Mouse (Mus musculus): ENCODE data around the gene Acsm5. TPM values are rescaled to one million over a fixed set of nuclear protein-coding genes. Genes with fewer than 3 reads are reported as not detected.
"Not testable (repeated sequence)": the region's sequence is repeated elsewhere in the genome, so short reads cannot be mapped to it uniquely, and the experiment has no call there.

The Acsm5 gene
- total RNA-seq, 2 experiments from 2014 or later, result 3.7 to 4.3 TPM

DNA sequence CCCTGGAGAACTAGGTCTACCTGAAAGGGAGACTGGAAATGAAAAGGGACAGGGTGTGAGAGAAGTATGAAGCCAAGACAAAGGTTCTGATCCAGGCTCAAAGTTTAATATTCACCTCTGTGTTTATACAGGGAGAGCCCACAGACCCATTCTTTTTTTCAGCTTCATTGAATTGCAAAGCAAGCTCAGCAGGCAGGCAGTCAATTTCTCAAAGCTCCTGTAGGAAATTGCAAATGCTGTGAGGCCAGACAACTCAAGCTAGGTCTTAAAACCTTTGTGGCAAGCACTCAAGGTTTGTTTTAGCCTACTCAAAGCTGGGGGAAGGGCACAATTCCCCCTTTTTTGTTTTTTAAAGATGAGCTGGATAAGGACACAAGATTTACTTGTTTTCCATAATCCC, 26.3 kb downstream of the Acsm5 start:
- no peak for DNase-seq

DNA sequence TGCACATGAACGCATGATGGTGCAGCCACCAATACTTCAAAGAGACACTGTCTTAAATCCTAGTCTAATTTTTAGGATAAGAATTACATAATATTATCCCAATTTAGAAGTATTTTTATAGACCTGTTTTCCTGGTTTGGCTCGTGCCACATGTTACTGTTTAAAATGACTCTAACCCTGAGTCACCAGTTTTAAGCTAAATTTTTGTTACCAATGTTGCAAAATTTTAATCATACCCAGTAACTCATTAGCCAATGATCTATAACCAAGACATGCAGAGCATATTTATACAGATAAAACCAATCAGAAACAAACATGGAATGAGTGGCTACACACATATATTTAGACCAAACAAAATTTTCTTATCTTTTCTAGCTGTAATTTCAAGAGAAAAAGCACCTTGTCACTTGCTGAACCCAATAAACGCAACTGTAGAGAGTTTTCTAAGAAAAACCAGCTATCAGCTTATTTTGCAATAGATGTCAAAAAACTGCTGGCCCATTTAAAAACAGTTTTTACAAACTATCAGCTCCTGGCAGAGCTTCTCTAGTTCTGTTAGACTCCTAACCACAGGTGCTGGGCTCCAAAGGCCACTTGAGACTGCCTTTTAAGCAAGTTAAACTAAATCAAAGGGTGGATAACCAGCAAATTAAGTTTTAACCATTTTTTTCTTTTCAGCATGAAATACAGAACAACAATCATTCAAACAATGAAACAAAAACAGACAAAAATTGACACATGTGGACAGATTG, 31.4 kb downstream of the Acsm5 start:
- no peak for DNase-seq

DNA sequence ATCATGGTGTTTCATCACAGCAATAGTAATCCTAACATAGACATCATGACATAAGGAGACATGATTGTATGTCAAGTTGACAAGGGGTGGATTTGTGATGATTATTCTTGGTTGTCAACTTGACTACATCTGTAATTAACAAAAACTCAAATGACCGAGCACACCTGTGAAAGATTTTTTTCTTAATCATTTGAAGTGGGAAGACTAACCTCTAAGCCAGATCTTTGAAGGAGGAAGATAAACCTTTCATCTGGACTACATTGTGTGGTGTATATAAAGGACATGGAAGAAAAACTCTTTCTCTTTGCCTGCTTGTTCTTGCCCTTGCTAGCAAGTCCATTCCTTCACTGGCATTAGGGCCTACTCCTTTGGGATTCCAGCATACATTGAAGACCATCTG, 34.8 kb downstream of the Acsm5 start, which contains the start of gene Acsm2:
Gene Acsm2, plus strand, starts transcription at position 301 of the 400 bp plus-strand sequence.
- DNase-seq, result no peak

DNA sequence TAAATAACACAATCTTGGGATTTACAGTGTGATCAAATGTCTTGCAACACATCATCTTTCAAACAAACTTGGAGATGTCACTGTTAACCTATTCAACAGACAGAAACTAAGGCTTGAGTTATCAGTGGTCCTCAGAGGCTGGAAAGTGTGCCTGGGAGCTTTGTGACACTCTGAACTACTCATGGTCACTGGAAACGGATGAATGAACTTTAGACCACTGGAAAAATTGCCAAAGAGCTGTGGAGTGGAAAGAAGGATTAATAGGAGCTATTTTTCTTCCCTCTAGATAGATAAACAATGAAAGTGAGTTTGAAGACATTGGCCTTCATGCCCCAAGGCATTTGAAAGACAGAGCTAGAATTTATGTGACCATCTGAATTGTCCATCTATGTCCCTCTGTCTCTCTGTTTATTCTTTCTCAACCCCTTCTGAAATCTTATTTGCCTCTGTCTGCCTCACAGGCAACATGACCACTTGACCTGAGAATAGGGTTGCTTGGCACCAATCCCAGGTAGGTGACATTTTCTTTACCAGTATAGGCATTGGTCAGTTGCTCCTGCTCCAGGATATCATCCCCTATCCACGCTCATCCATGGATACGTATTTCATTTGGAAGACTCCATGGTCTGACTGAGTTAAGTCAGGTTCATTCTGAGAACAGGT, 40.7 kb downstream of the Acsm5 start:
- DNase-seq, result no peak

DNA sequence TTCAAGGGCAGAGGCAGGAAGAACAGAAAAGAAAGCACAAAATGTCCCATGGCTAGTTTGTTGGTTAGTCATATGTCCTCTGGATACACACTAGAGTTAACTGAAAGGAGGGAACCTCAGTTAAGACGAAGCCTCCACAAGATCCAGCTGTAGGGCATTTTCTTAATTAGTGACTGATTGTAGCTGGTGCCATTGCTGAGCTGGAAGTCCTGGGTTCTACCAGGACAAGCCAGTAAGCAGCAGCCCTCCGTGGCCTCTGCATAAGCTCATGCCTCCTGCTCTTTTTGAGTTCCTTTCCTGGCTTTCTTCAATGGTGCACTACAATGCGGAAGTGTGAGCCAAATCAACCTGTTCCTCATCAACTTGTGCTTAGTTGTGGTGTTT, 41.2 kb downstream of the Acsm5 start:
- no peak for DNase-seq

DNA sequence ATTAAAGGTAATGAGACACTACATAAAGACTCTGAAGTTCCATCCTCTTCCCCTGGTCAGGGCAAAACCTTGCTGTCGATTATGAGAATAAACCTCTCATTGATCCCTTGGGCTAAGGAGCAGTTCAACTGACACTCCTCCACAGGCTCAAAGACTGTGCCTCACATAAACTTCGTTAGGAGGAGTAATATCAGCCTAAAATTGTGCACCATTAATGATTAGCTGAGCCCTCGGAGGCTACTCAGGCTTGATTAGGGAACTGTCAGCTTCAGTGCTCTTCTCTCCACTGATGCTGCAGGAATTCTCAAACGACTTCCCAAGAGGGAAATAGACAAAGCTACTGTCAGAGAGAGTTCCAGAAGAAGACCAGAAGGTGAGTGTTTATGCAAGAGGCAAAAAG, 42.2 kb downstream of the Acsm5 start:
- no peak for DNase-seq

DNA sequence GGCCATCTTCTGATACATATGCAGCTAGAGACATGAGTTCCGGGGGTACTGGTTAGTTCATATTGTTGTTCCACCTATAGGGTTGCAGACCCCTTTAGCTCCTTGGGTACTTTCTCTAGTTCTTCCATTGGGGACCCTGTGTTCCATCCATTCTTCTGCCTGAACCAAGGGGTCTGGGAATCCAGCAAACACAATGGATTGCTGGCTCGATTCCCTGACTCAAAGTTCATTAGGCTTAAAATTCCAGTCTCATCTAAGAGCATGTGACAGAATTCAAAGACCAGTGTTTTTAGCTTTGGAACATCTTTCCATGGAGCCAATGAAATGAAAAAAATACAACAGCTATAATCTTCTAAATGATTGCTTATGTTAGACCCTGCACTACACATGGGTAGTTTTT, 43.2 kb downstream of the Acsm5 start:
- DNase-seq, result not testable (repeated sequence)

DNA sequence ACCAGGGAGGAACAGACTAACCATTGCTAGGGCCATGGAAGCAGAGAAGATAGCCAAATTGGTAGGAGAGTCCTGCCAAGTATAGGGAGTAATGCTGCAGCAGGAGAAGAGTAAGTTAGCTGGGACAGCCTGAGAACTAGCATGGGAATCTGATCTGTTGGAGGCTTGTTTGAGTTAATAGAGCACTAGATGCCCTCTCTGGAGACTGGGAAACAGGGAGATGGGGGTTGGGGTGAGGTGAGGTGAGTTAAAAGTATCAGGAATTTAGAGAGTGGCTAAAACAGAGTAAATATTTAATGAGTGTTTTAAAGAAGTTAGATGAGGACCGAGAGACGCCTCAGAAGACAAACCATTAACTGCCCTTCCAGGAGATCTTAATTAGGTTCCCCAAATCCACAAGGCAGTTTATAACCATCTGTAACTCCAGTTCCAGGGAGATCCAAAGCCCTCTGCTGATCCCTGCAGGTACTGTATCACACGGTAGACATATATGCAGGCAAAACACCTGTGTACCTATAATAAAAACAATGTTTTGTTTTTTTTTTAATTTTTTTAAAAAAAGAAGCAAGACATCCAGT, 75.4 kb downstream of the Acsm5 start:
- DNase-seq, result no peak

Other genes starting within 250 kb of the Acsm5 start
- not detected for gene Gp2, start 60.2 kb upstream of the Acsm5 start, total RNA-seq (2021)
- not detected for gene Umod, start 40.2 kb upstream of the Acsm5 start, total RNA-seq (2021)
- gene Pdilt, start 4.0 kb downstream of the Acsm5 start, total RNA-seq (2021), result not detected
- gene Acsm2, start 34.9 kb downstream of the Acsm5 start, total RNA-seq (2021), result not detected
- gene Acsm1, start 87.6 kb downstream of the Acsm5 start, total RNA-seq (2021), result not detected
- gene Acsm4, start 170.6 kb downstream of the Acsm5 start, total RNA-seq (2021), result not detected
- 10 to 100 TPM; 33.9 to 34.4 TPM for gene Thumpd1, start 201.3 kb downstream of the Acsm5 start, total RNA-seq (2021)
- gene Acsm3, start 241.5 kb downstream of the Acsm5 start, total RNA-seq (2021), result 10 to 100 TPM; 24.0 to 47.6 TPM